Mouse (Mus musculus): Measurements from ENCODE around the gene Cpsf6.

GRCm38 (mm10) chr10:117403344-117403953, 23.6 kb upstream of the Cpsf6 start:
- TF ChIP-seq CTCF (IDR thresholded peaks at IDR 0.05): no peak
- TF ChIP-seq EP300 (IDR thresholded peaks at IDR 0.05): no peak

All from lung, postnatal 0 days (tissue).